Mouse (Mus musculus): Measurements from ENCODE around the gene 1700019D03Rik. TPM values are rescaled to one million over a fixed set of nuclear protein-coding genes. Genes with fewer than 3 reads are reported as not detected.
"Not testable (repeated sequence)": the region's sequence is repeated elsewhere in the genome, so short reads cannot be mapped to it uniquely, and the experiment has no call there.

The 1700019D03Rik gene
- polyA plus RNA-seq, 1 experiment from 2014 or later, result 8.0 TPM

DNA sequence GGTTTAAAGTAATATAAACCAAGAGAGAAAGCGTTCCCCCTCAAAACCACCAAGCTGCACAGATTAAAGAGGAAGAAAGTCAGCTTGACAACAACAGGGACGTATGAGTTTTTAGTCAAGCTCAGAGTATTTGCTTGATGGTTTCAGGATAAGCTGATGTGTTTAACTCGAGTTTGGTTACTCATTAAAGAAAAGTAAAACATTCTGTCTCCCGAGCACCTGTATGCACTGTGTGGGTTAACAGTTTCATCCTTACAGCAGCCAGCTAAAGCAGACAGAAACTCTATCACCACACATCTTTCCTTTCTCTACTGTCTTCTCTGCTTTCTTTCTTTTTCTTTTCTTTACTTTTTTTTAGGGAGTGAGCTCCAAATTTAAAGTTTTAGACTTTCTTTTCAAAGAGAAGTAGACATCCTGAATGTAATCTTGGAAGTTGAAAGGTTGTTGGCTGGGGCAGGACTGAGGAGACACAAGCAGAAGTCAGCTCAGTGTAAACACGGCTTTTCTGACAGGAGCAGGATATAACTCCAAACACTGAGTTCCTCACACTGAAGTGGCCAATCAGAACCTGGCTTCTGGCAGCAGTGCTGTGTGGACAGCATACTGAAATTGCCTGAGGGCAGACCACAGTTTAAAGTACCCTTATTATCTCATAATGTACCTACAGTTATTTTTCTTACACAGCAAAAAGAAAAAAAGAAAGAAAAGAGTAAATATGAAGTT lies 68.7 kb downstream of the 1700019D03Rik start:
- WGBS, result 47% methylated on average over 5 of the region's 5 CpGs
- H3K4me3 ChIP-seq (ENCODE audit: low read length), result no peak overlapping the region
- no peak overlapping the region for H3K9ac ChIP-seq (ENCODE audit: low read depth, low read length)
- no peaks in the 10 kb centered on the region for H3K9me3 ChIP-seq (ENCODE audit: control insufficient read depth, low read length)
- ATAC-seq (ENCODE audit: low FRiP score, low TSS enrichment), result no peak
- H3K27me3 ChIP-seq (ENCODE audit: control insufficient read depth, insufficient read depth, low read length), result peaks cover 4% of the 10 kb centered on the region; the same call in 1 of the 2 replicates
- peak overlapping the region; percentile 8; the same call in 1 of the 2 replicates for H3K4me2 ChIP-seq (replicated peaks; ENCODE audit: low read depth, low read length)
- H3K36me3 ChIP-seq (ENCODE audit: control insufficient read depth, insufficient read depth, low read length), result no peaks in the 10 kb centered on the region
- peak overlapping the region; percentile 47; the same call in 1 of the 2 replicates for H3K27ac ChIP-seq (ENCODE audit: low read depth, low read length)
- H3K4me1 ChIP-seq (ENCODE audit: control insufficient read depth, insufficient read depth, low read length), result no peaks in the 10 kb centered on the region

DNA sequence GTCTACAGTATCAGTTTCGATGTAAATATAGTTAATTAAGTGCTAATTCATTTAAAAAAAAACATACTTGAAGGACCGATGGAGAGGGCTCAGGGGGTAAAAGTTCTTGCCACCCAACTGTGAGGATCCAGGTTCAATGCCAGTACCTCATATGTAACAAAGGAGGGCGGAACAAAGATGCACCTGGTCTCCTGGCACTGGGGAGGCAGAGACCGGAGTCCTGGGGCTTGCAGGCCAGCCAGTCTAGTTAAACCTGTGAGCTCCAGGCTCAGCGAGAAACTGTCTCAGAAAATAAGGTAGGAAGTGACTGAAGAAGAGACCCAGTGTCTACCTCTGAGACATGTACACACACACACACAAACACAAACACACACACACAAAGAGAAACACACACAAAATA lies 72.1 kb downstream of the 1700019D03Rik start:
- 89% methylated on average over 5 of the region's 5 CpGs for WGBS
- Histone ChIP-seq H3K4me1 (ENCODE audit: control insufficient read depth, insufficient read depth, low read length) (no peaks in the 10 kb centered on the region), H3K4me3 (ENCODE audit: low read length) (no peak overlapping the region), H3K9ac (ENCODE audit: low read depth, low read length) (no peak overlapping the region), H3K27me3 (ENCODE audit: control insufficient read depth, insufficient read depth, low read length) (peaks cover 3% of the 10 kb centered on the region; the same call in 1 of the 2 replicates), H3K9me3 (ENCODE audit: control insufficient read depth, low read length) (no peaks in the 10 kb centered on the region), H3K4me2 (replicated peaks; ENCODE audit: low read depth, low read length) (no peak overlapping the region), H3K27ac (ENCODE audit: low read depth, low read length) (no peak overlapping the region), H3K36me3 (ENCODE audit: control insufficient read depth, insufficient read depth, low read length) (no peaks in the 10 kb centered on the region)
- ATAC-seq (ENCODE audit: low FRiP score, low TSS enrichment), result no peak

DNA sequence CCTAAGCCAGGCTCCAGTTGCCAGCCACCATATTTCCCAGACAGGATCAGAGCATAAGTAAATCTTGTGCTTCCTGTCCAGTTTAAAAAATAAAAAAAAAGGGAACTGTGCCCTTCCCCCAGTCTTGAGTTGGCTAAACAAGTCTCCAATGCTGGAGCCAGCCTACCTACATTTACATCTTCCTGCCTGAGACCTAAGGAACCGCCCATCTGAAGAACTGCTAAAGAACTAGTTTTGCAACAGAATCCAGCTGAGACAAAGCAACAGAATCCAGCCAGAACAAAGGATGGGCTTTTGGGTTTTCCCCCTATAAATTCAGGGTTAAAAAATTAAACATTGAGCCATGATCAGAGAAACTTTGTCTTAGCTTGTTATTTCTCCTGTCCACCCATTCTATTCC lies 81.0 kb downstream of the 1700019D03Rik start:
- no peaks in the 10 kb centered on the region for H3K4me1 ChIP-seq (ENCODE audit: control insufficient read depth, insufficient read depth, low read length)
- no peak overlapping the region for H3K27ac ChIP-seq (ENCODE audit: low read depth, low read length)
- H3K4me2 ChIP-seq (replicated peaks; ENCODE audit: low read depth, low read length), result no peak overlapping the region
- 90% methylated on average over 1 of the region's 1 CpGs for WGBS
- H3K9me3 ChIP-seq (ENCODE audit: control insufficient read depth, low read length), result peaks cover 6% of the 10 kb centered on the region
- no peak for ATAC-seq (ENCODE audit: low FRiP score, low TSS enrichment)
- H3K9ac ChIP-seq (ENCODE audit: low read depth, low read length), result no peak overlapping the region
- no peaks in the 10 kb centered on the region for H3K27me3 ChIP-seq (ENCODE audit: control insufficient read depth, insufficient read depth, low read length)
- H3K36me3 ChIP-seq (ENCODE audit: control insufficient read depth, insufficient read depth, low read length), result no peaks in the 10 kb centered on the region
- H3K4me3 ChIP-seq (ENCODE audit: low read length), result no peak overlapping the region

DNA sequence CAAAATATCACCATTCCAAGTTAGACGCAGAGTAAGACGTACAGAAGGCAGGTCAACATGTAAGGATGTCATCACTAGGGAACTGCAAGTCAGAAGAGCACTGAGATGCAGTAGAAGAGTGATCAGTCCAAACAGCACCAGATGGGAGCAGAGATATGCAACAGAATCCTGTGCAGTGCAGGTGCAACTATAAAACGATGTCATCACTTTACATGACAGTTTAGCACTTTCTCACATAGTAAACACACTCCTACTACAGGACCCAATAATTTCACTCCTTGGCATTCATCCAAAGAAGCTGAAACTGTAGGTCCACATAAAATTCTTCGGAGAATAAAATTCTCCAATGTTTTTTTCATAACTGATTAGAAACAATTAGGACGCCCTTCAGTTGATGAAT lies 85.5 kb downstream of the 1700019D03Rik start:
- no peaks in the 10 kb centered on the region for H3K4me1 ChIP-seq (ENCODE audit: control insufficient read depth, insufficient read depth, low read length)
- no peak overlapping the region for H3K27ac ChIP-seq (ENCODE audit: low read depth, low read length)
- no peak overlapping the region for H3K9ac ChIP-seq (ENCODE audit: low read depth, low read length)
- WGBS, result 74% methylated on average over 5 of the region's 5 CpGs
- no peaks in the 10 kb centered on the region for H3K36me3 ChIP-seq (ENCODE audit: control insufficient read depth, insufficient read depth, low read length)
- H3K9me3 ChIP-seq (ENCODE audit: control insufficient read depth, low read length), result peaks cover 6% of the 10 kb centered on the region
- no peak overlapping the region for H3K4me2 ChIP-seq (replicated peaks; ENCODE audit: low read depth, low read length)
- no peak overlapping the region for H3K4me3 ChIP-seq (ENCODE audit: low read length)
- ATAC-seq (ENCODE audit: low FRiP score, low TSS enrichment), result no peak
- H3K27me3 ChIP-seq (ENCODE audit: control insufficient read depth, insufficient read depth, low read length), result no peaks in the 10 kb centered on the region

DNA sequence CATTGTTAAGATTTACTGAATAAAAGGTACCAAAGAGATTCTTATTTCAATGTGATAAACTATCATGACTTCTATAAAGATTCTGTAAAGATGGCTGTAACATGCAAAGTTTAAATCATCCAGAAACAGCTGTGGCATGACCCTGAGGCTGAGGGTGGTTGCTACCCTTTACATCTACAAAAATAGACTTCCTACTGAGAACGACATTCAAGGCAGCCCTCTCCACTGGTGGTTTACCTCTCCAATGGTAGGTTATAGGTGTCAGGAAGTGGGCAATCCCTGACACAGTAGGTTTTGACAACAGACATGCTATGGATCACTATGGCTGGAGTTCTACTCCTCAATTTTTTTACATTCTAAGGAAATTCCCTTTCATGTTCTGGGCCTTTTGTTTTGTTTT lies 95.5 kb downstream of the 1700019D03Rik start:
- not testable (repeated sequence) for H3K4me2 ChIP-seq (replicated peaks; ENCODE audit: low read depth, low read length); ATAC-seq (ENCODE audit: low FRiP score, low TSS enrichment); H3K27ac ChIP-seq (ENCODE audit: low read depth, low read length); H3K4me1 ChIP-seq (ENCODE audit: control insufficient read depth, insufficient read depth, low read length); H3K9me3 ChIP-seq (ENCODE audit: control insufficient read depth, low read length); H3K4me3 ChIP-seq (ENCODE audit: low read length); H3K36me3 ChIP-seq (ENCODE audit: control insufficient read depth, insufficient read depth, low read length); H3K9ac ChIP-seq (ENCODE audit: low read depth, low read length); H3K27me3 ChIP-seq (ENCODE audit: control insufficient read depth, insufficient read depth, low read length)
- WGBS, result no CpG with 5 or more reads among the region's 1 CpGs

- ATAC-seq (ENCODE audit: low FRiP score, low TSS enrichment); H3K4me3 ChIP-seq (ENCODE audit: low read length); H3K4me2 ChIP-seq (replicated peaks; ENCODE audit: low read depth, low read length): not testable (repeated sequence)
These were observed 101.1 kb downstream of the 1700019D03Rik start for GRCm38 (mm10) chr1:52918897-52919296.

DNA sequence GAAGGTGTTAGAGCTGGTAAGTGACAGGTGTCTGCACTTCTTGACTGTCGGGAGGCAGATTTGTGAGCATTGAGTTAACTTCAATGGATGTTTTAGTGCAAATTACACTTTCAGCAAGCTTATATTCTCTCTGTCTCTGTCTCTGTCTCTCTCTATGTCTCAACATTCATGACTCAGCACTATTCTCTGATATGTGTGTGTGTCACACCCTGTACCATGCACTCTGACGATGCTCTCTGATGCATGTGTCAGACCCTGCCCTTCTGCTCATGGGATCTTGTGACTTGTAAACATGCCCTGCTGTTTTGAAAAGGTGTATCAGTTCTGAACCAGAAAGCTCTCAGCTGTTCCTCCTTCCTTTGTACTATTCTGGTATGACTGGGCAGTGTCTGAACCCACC lies 103.3 kb downstream of the 1700019D03Rik start:
- WGBS, result 84% methylated on average over 2 of the region's 2 CpGs
- Histone ChIP-seq H3K4me3 (ENCODE audit: low read length) (no peak overlapping the region), H3K9me3 (ENCODE audit: control insufficient read depth, low read length) (no peaks in the 10 kb centered on the region), H3K27ac (ENCODE audit: low read depth, low read length) (no peak overlapping the region), H3K36me3 (ENCODE audit: control insufficient read depth, insufficient read depth, low read length) (no peaks in the 10 kb centered on the region), H3K4me1 (ENCODE audit: control insufficient read depth, insufficient read depth, low read length) (no peaks in the 10 kb centered on the region), H3K9ac (ENCODE audit: low read depth, low read length) (no peak overlapping the region), H3K4me2 (replicated peaks; ENCODE audit: low read depth, low read length) (no peak overlapping the region), H3K27me3 (ENCODE audit: control insufficient read depth, insufficient read depth, low read length) (no peaks in the 10 kb centered on the region)
- ATAC-seq (ENCODE audit: low FRiP score, low TSS enrichment), result no peak

More at GRCm38 (mm10) chr1:52918897-52919296, 101.1 kb downstream of the 1700019D03Rik start:
- H3K27ac ChIP-seq (ENCODE audit: low read depth, low read length); H3K9ac ChIP-seq (ENCODE audit: low read depth, low read length); H3K9me3 ChIP-seq (ENCODE audit: control insufficient read depth, low read length); H3K4me1 ChIP-seq (ENCODE audit: control insufficient read depth, insufficient read depth, low read length); H3K27me3 ChIP-seq (ENCODE audit: control insufficient read depth, insufficient read depth, low read length); H3K36me3 ChIP-seq (ENCODE audit: control insufficient read depth, insufficient read depth, low read length): not testable (repeated sequence)

- no peaks in the 10 kb centered on the region for H3K27me3 ChIP-seq (ENCODE audit: control insufficient read depth, insufficient read depth, low read length)
- no peak overlapping the region for H3K27ac ChIP-seq (ENCODE audit: low read depth, low read length)
- H3K4me2 ChIP-seq (replicated peaks; ENCODE audit: low read depth, low read length), result no peak overlapping the region
- no peaks in the 10 kb centered on the region for H3K36me3 ChIP-seq (ENCODE audit: control insufficient read depth, insufficient read depth, low read length)
- ATAC-seq (ENCODE audit: low FRiP score, low TSS enrichment), result no peak
- H3K4me3 ChIP-seq (ENCODE audit: low read length), result no peak overlapping the region
- no peak overlapping the region for H3K9ac ChIP-seq (ENCODE audit: low read depth, low read length)
- WGBS, result 88% methylated on average over 3 of the region's 3 CpGs
- H3K9me3 ChIP-seq (ENCODE audit: control insufficient read depth, low read length), result no peaks in the 10 kb centered on the region
- no peaks in the 10 kb centered on the region for H3K4me1 ChIP-seq (ENCODE audit: control insufficient read depth, insufficient read depth, low read length)
These were observed 110.2 kb downstream of the 1700019D03Rik start for GRCm38 (mm10) chr1:52909783-52910182.

DNA sequence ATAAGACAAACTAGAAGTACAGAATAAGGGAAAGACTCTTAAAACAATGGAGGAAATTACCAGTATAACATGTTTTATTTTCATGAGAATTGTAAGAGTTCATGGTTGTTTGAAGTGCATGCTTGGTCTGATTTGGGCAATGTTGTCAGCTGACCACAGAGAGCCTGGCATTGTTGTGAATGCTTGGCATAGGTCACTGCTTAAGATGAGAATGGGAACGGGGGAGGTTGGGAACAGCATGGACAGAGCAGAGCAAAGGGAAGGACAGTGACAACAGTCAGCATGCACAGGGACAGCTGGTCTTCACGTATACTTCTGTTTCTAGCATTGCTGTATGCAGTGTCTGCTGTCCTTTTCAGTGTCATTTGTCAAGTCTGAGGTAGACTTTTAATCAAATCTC lies 135.8 kb downstream of the 1700019D03Rik start:
- Histone ChIP-seq H3K9me3 (ENCODE audit: control insufficient read depth, low read length) (no peaks in the 10 kb centered on the region), H3K4me3 (ENCODE audit: low read length) (no peak overlapping the region), H3K36me3 (ENCODE audit: control insufficient read depth, insufficient read depth, low read length) (no peaks in the 10 kb centered on the region), H3K4me2 (replicated peaks; ENCODE audit: low read depth, low read length) (no peak overlapping the region), H3K27ac (ENCODE audit: low read depth, low read length) (no peak overlapping the region), H3K27me3 (ENCODE audit: control insufficient read depth, insufficient read depth, low read length) (no peaks in the 10 kb centered on the region), H3K9ac (ENCODE audit: low read depth, low read length) (no peak overlapping the region), H3K4me1 (ENCODE audit: control insufficient read depth, insufficient read depth, low read length) (no peaks in the 10 kb centered on the region)
- WGBS, result 84% methylated on average over 2 of the region's 2 CpGs
- ATAC-seq (ENCODE audit: low FRiP score, low TSS enrichment), result no peak
